Mouse (Mus musculus) heart, adult 10 weeks (tissue): ENCODE results near the gene Ak4. TPM values are rescaled to one million over a fixed set of nuclear protein-coding genes. Genes with fewer than 3 reads are reported as not detected.

ENCODE experiments used
- polyA plus RNA-seq: library from polyadenylated mRNA; stranded (reverse); fragments of 350-450 nt; fragmentation: Illumina TruSeq; extraction: RNeasy Lipid Tissue Mini Kit (QIAGEN cat#74804); gene quantifications from one replicate; pipeline ENCODE4 v1.2.3, GENCODE M21; 2014; ENCODE audit warnings: low read depth, low replicate concordance

Gene Ak4
- polyA plus RNA-seq, result 23.9 TPM

DNA sequence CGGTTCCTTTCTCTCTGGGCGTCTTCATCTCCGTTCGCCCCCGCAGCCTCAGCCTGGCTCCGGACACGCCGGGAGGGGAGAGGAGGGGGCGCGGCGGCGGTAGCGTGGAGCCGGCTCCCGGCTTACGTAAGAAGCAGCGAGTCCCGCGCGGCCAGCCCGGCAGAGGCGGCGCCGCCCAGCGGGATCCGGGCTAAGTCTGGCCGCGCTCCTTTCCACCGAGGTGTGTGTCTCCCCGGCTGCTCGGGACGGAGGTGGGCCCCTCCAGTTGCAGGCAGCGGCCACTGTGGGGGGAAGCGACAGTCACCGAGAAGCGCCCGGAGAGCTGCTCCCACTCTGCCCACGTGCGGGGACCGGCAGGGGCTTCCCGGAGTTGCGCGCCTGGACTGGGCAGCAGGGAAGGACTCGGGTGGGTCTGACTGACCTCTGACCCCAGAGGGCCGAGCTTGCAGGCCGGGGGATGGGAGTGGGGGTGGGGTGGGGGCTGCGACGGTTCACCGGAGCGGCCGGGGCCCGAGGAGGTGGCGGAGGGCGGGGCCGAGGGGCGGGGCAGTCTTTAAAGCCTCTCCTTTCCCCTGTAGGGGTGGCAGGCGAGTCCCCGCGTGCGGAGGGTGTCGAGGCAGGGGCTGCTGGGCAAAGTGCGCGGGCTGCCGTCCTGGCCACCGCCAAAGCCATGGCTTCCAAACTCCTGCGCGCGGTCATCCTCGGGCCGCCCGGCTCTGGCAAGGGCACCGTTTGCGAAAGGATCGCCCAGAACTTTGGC lies at the start of gene Ak4:
Gene Ak4, plus strand, starts transcription at position 127 of the 760 bp plus-strand sequence.

DNA sequence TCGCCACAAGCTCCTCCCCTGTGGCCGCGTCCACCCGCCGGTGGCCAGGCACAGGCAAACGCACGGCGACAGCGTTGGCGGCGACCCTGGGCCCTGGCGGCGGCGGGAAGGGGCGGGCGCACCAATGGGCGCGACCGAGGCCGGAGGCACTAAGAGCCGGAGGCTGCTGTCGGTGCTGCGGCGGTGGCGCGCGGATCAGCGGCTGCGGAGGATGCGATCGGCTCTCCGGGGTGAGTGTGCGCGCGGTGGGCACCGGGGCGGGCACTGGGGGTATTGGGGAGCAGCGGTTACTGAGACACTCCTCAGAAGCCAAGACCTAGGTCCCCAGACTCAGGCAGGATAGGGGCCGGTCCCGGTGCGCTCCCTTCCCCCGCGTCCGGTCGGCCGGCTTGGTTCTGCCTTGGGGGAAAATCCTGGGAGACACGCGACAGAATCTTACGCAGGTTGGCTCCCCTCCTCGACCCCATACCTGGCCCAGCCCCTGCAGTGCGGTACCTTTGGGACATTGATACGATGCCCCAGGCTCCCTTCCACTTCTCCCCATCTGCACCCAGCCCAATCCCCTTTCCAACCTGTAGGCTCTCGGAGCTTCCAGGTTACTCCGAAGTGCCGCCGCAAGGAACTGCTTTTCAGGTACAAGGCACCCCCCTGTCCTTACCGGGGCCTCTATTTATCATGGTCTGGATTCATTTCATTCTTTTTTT lies 77.6 kb downstream of the Ak4 start, which contains the start of gene Dnajc6:
Gene Dnajc6, plus strand, starts transcription at position 115 of the 704 bp plus-strand sequence.

Other genes starting within 250 kb of the Ak4 start
- 94.6 TPM for gene Jak1, start 154.0 kb upstream of the Ak4 start, polyA plus RNA-seq
- gene Dnajc6, start 77.4 kb downstream of the Ak4 start, polyA plus RNA-seq, result 0.81 TPM
- gene Leprot, start 228.4 kb downstream of the Ak4 start, polyA plus RNA-seq, result 38.3 TPM